Mouse (Mus musculus): ENCODE measurements around the gene Ampd2.

Gene Ampd2

GRCm38 (mm10) chr3:108086470-108086979 is at the start of gene Ampd2:
Ampd2 (minus strand) TSS chr3:108086651.
- no peak for DNase-seq (ENCODE audit: low spot score)

GRCm38 (mm10) chr3:108134701-108135100 is 48.2 kb upstream of the Ampd2 start:
- peak; percentile 60 for DNase-seq (ENCODE audit: low spot score)

GRCm38 (mm10) chr3:108132484-108132883 is 46.0 kb upstream of the Ampd2 start:
- no peak for DNase-seq (ENCODE audit: low spot score)

- DNase-seq (ENCODE audit: low spot score) = no peak
These were observed 45.4 kb upstream of the Ampd2 start for GRCm38 (mm10) chr3:108131821-108132220.

GRCm38 (mm10) chr3:108131216-108131615 is 44.8 kb upstream of the Ampd2 start:
- DNase-seq (ENCODE audit: low spot score) = no peak

- no peak for DNase-seq (ENCODE audit: low spot score)
These were observed 43.4 kb upstream of the Ampd2 start for GRCm38 (mm10) chr3:108129804-108130203.

- no peak for DNase-seq (ENCODE audit: low spot score)
These were observed 42.9 kb upstream of the Ampd2 start for GRCm38 (mm10) chr3:108129367-108129766.

- no peak for DNase-seq (ENCODE audit: low spot score)
These were observed 42.1 kb upstream of the Ampd2 start for GRCm38 (mm10) chr3:108128520-108128919.

GRCm38 (mm10) chr3:108126327-108126726 is 39.9 kb upstream of the Ampd2 start:
- DNase-seq (ENCODE audit: low spot score) = no peak

- DNase-seq (ENCODE audit: low spot score) = no peak
These were observed 37.7 kb upstream of the Ampd2 start for GRCm38 (mm10) chr3:108124131-108124530.

- no peak for DNase-seq (ENCODE audit: low spot score)
These were observed 36.8 kb upstream of the Ampd2 start for GRCm38 (mm10) chr3:108123242-108123641.

- no peak for DNase-seq (ENCODE audit: low spot score)
These were observed 34.6 kb upstream of the Ampd2 start for GRCm38 (mm10) chr3:108121101-108121500.

GRCm38 (mm10) chr3:108117465-108117864 is 31.0 kb upstream of the Ampd2 start:
- no peak for DNase-seq (ENCODE audit: low spot score)

GRCm38 (mm10) chr3:108113591-108114289 is 27.3 kb upstream of the Ampd2 start:
- no peak for DNase-seq (ENCODE audit: low spot score)

- DNase-seq (ENCODE audit: low spot score) = no peak
These were observed 26.2 kb upstream of the Ampd2 start for GRCm38 (mm10) chr3:108112666-108113065.

GRCm38 (mm10) chr3:108112246-108112645 is 25.8 kb upstream of the Ampd2 start:
- DNase-seq (ENCODE audit: low spot score) = no peak

- DNase-seq (ENCODE audit: low spot score) = no peak
These were observed 24.9 kb upstream of the Ampd2 start for GRCm38 (mm10) chr3:108111320-108111719.

- DNase-seq (ENCODE audit: low spot score) = no peak
These were observed 18.8 kb upstream of the Ampd2 start for GRCm38 (mm10) chr3:108105281-108105680.

GRCm38 (mm10) chr3:108102075-108102474 is 15.6 kb upstream of the Ampd2 start:
- no peak for DNase-seq (ENCODE audit: low spot score)

GRCm38 (mm10) chr3:108101594-108101993 is 15.1 kb upstream of the Ampd2 start:
- no peak for DNase-seq (ENCODE audit: low spot score)

GRCm38 (mm10) chr3:108098316-108098715 is 11.9 kb upstream of the Ampd2 start:
- DNase-seq (ENCODE audit: low spot score) = no peak

- DNase-seq (ENCODE audit: low spot score) = no peak
These were observed 11.2 kb upstream of the Ampd2 start for GRCm38 (mm10) chr3:108097656-108098055.

GRCm38 (mm10) chr3:108096726-108097125 is 10.3 kb upstream of the Ampd2 start:
- DNase-seq (ENCODE audit: low spot score) = no peak

GRCm38 (mm10) chr3:108096226-108096625 is 9.8 kb upstream of the Ampd2 start:
- no peak for DNase-seq (ENCODE audit: low spot score)
